Mouse (Mus musculus): ENCODE data around the gene Tceanc2. TPM values are rescaled to one million over a fixed set of nuclear protein-coding genes. Genes with fewer than 3 reads are reported as not detected.

Tceanc2 gene
- total and polyA plus RNA-seq, 3 experiments, result 1.9 to 9.4 TPM; not detected in 1

DNA sequence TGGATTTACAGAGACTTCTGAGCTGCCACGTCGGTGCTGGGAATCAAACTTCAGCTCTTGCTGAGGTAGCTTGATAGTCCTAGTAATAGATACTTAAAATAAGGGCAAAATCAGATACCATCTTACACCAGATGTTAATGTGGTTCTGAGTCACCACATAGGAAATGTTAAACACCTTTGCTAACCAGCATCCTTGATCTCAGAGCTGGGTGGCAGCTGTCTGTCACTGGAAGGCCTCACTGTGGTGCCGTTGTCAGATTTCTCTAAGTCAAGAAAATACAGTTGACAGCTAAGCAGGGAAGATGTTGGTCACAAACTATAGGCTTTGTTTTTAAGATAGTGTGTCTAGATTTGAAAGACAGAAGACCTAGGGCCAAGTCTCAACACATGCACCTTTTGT is 22.9 kb upstream of the Tceanc2 start:
- H3K4me1 ChIP-seq (ENCODE audit: control insufficient read depth in 1 of 2, insufficient read depth in 2 of 2, low read length in 2 of 2), result no peaks in the 10 kb centered on the region
- no peaks in the 10 kb centered on the region for H3K9me3 ChIP-seq (replicated peaks; ENCODE audit: insufficient read depth, low read length)
- H3K27ac ChIP-seq (ENCODE audit: control insufficient read depth, low read depth, low read length), result no peak overlapping the region
- H3K36me3 ChIP-seq (ENCODE audit: control insufficient read depth in 1 of 2, insufficient read depth in 2 of 2, low read length in 2 of 2), result peaks cover 0 to 32% of the 10 kb centered on the region in 2 experiments; a peak in 2 of 4 replicates
- H3K79me2 ChIP-seq (ENCODE audit: control insufficient read depth, insufficient read depth, low read length, poor library complexity), result no peaks in the 10 kb centered on the region
- H3K27me3 ChIP-seq (ENCODE audit: control insufficient read depth in 1 of 2, insufficient read depth in 2 of 2, low read length in 2 of 2), result no peaks in the 10 kb centered on the region
- H3K9ac ChIP-seq (ENCODE audit: control insufficient read depth, low read depth, low read length, poor library complexity, severe bottlenecking), result no peak overlapping the region
- DNase-seq (ENCODE audit: low read depth, low spot score), result no peak
- TF ChIP-seq CTCF (IDR thresholded peaks at IDR 0.05 in 2 of 3, conservative IDR thresholded peaks at IDR 0.05 in 1 of 3; ENCODE audit: control insufficient read depth in 1 of 3, insufficient read depth in 1 of 3, low read depth in 2 of 3, low read length in 3 of 3, poor library complexity in 1 of 3, severe bottlenecking in 1 of 3), result no peak
- no peak for TF ChIP-seq USF2 (IDR thresholded peaks at IDR 0.05; ENCODE audit: borderline replicate concordance in 1 of 2, insufficient read depth in 1 of 2, low read depth in 1 of 2, low read length in 2 of 2)
- no peak for TF ChIP-seq ELF1 (IDR thresholded peaks at IDR 0.05; ENCODE audit: low read depth, low read length)
- TF ChIP-seq GATA1 (IDR thresholded peaks at IDR 0.05; ENCODE audit: low read depth, low read length), result no peak
- TF ChIP-seq MAX (IDR thresholded peaks at IDR 0.05; ENCODE audit: low read length), result no peak
- no peak for TF ChIP-seq UBTF (IDR thresholded peaks at IDR 0.05; ENCODE audit: borderline replicate concordance, insufficient read depth, low read depth, low read length)
- no peak for TF ChIP-seq MXI1 (IDR thresholded peaks at IDR 0.05; ENCODE audit: low read depth, low read length)
- no peak for TF ChIP-seq POLR2AphosphoS2 (IDR thresholded peaks at IDR 0.05; ENCODE audit: low read length)
- TF ChIP-seq JUND (IDR thresholded peaks at IDR 0.05; ENCODE audit: low read depth, low read length), result no peak
- TF ChIP-seq BHLHE40 (IDR thresholded peaks at IDR 0.05; ENCODE audit: borderline replicate concordance, low read depth, low read length), result no peak
- TF ChIP-seq TBP (IDR thresholded peaks at IDR 0.05; ENCODE audit: low read depth, low read length), result no peak
- H3K4me3 ChIP-seq (ENCODE audit: control insufficient read depth in 1 of 2, insufficient read depth in 1 of 2, low read depth in 2 of 2, low read length in 2 of 2), result no peak overlapping the region

DNA sequence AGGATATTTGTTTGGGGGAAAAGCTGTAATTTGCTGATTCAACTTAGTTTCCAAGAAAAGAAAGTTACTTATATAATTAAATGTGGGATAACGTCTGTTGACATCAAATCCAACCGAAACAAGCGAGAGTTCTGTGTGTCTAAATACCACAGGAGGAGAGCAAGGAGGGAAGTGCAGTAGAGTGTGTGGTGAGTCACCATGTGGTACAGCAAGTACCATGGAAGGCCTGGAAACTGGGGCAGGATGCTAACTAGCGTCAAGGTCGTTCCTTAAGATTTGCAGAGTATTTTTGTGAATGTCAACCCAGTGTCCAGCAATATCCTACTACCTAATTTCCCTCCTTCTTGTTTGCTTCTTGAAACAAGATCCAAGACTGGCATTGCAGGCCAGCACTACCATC is 19.2 kb upstream of the Tceanc2 start:
- H3K79me2 ChIP-seq (ENCODE audit: control insufficient read depth, insufficient read depth, low read length, poor library complexity), result no peaks in the 10 kb centered on the region
- H3K27ac ChIP-seq (ENCODE audit: control insufficient read depth, low read depth, low read length), result no peak overlapping the region
- TF ChIP-seq POLR2AphosphoS5 (IDR thresholded peaks at IDR 0.05; ENCODE audit: borderline replicate concordance, low read depth, low read length) (no peak), CHD2 (IDR thresholded peaks at IDR 0.05; ENCODE audit: low read length) (no peak), KAT2A (conservative IDR thresholded peaks at IDR 0.05; ENCODE audit: low read depth, low read length) (no peak), BHLHE40 (IDR thresholded peaks at IDR 0.05; ENCODE audit: borderline replicate concordance, low read depth, low read length) (no peak), POLR2A (IDR thresholded peaks at IDR 0.05; ENCODE audit: control insufficient read depth in 1 of 2, insufficient read depth in 1 of 2, low read depth in 1 of 2, low read length in 2 of 2, poor library complexity in 1 of 2) (no peak), CTCF (IDR thresholded peaks at IDR 0.05 in 2 of 3, conservative IDR thresholded peaks at IDR 0.05 in 1 of 3; ENCODE audit: control insufficient read depth in 1 of 3, insufficient read depth in 1 of 3, low read depth in 2 of 3, low read length in 3 of 3, poor library complexity in 1 of 3, severe bottlenecking in 1 of 3) (no peak), MYC (IDR thresholded peaks at IDR 0.05; ENCODE audit: low read depth, low read length) (no peak)
- H3K9ac ChIP-seq (ENCODE audit: control insufficient read depth, low read depth, low read length, poor library complexity, severe bottlenecking), result no peak overlapping the region
- H3K36me3 ChIP-seq (ENCODE audit: control insufficient read depth in 1 of 2, insufficient read depth in 2 of 2, low read length in 2 of 2), result peaks cover 0 to 38% of the 10 kb centered on the region in 2 experiments; a peak in 3 of 4 replicates
- H3K4me1 ChIP-seq (ENCODE audit: control insufficient read depth in 1 of 2, insufficient read depth in 2 of 2, low read length in 2 of 2), result no peaks in the 10 kb centered on the region
- no peak for DNase-seq (ENCODE audit: low read depth, low spot score)
- no peaks in the 10 kb centered on the region for H3K9me3 ChIP-seq (replicated peaks; ENCODE audit: insufficient read depth, low read length)
- H3K27me3 ChIP-seq (ENCODE audit: control insufficient read depth in 1 of 2, insufficient read depth in 2 of 2, low read length in 2 of 2), result no peaks in the 10 kb centered on the region
- no peak overlapping the region for H3K4me3 ChIP-seq (ENCODE audit: control insufficient read depth in 1 of 2, insufficient read depth in 1 of 2, low read depth in 2 of 2, low read length in 2 of 2)

Data from MEL (cell line).